Mouse (Mus musculus) right cerebral cortex, adult 2 months (tissue): ENCODE data around the gene Bmper.
A peak's percentile ranks its signal among the peaks of the same experiment; 100 is the strongest.

Experiments
- DNase-seq, 2 experiments: peaks; one replicate each; pipeline ENCODE4 v3.0.0; 2021 to 2022; ENCODE audit warnings: low spot score in 2 of 2

The Bmper gene

GRCm38 (mm10) chr9:23300376-23300775 lies 77.5 kb downstream of the Bmper start:
- no peak for DNase-seq

GRCm38 (mm10) chr9:23305681-23306080 lies 82.8 kb downstream of the Bmper start:
- DNase-seq = no peak

DNA sequence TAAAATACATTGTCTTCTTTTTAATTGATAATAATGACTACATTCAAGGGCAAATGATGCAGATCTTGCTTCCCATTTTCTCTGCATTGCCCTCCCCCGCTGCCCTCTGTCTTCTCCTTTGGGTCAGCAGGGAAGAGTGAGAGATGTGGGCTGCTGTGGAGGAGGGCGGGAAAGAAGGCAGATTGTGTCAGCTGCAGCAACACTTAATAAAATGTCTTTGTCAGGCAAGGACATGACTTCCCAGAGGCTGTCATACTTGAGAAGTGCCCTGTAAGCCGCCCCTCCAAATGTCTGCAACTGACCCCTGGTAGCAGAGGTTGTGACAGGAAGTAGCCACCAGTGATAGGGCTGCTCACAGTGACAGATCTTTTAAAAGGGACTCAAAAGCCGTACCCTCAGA lies 83.3 kb downstream of the Bmper start:
- DNase-seq = no peak

DNA sequence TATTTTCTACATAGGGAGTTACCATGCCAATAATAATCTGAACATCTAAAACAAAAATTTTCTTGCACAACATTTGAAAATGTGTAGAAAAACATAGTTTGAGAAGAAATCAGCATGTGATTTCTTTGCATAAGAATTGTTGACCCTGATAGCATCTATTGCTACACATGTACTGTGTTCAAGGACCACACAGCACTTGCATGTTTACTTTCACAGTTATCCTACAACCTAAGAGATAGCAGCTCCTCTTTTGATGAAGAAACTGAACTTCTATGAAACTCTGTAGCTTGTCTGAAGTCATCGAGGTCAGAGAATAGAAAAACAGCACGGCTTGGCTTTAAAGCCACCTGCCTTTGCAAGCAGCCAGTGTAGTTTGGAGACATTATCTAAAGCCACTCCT lies 85.0 kb downstream of the Bmper start:
- DNase-seq = no peak

- no peak for DNase-seq
Observed at GRCm38 (mm10) chr9:23310953-23311352, 88.1 kb downstream of the Bmper start.

- no peak for DNase-seq
Observed at GRCm38 (mm10) chr9:23311956-23312355, 89.1 kb downstream of the Bmper start.

DNA sequence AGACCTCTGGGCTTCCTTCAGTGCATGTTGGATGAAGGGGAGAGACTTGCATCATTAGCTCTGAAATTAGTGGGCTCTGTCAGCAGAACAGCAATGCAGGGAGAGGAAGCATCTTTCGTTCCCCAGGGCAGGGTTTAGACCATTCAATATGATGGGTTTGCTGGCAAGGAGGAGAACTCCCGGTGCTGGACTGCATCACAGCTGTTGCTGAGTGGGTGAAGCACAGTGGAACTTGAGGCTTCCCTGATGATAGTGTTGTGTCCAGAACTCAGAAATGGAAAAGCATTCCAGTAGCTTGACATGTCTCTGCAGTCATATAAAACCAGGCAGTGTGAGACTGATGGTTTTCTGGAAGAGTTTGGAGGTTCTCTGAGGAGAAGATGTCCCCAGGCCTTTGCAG lies 90.0 kb downstream of the Bmper start:
- no peak for DNase-seq

GRCm38 (mm10) chr9:23315631-23316330 lies 92.9 kb downstream of the Bmper start:
- no peak for DNase-seq

DNA sequence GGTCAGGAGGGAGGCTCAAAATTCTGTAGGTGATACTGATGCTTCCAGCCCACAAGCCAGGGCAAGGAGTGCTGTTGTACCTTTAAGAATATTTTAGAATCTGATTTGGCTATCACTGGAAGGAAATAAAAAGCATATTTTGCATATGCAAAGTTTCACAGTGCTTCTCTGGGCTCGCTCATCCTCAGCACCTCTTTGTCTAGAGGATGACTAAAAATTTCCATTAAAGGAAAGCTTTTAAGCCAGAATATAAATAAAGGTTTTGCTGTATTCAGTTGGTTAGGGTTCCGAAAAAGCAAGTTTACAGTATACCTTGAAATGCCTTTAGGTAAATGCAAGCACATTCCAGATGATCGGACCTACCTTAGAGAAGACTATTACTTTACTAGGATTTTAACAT lies 105.0 kb downstream of the Bmper start:
- no peak for DNase-seq

- DNase-seq = no peak
Observed at GRCm38 (mm10) chr9:23333041-23333622, 110.3 kb downstream of the Bmper start.

- no peak for DNase-seq
Observed at GRCm38 (mm10) chr9:23340551-23340950, 117.7 kb downstream of the Bmper start.

GRCm38 (mm10) chr9:23341246-23341645 lies 118.4 kb downstream of the Bmper start:
- no peak for DNase-seq

DNA sequence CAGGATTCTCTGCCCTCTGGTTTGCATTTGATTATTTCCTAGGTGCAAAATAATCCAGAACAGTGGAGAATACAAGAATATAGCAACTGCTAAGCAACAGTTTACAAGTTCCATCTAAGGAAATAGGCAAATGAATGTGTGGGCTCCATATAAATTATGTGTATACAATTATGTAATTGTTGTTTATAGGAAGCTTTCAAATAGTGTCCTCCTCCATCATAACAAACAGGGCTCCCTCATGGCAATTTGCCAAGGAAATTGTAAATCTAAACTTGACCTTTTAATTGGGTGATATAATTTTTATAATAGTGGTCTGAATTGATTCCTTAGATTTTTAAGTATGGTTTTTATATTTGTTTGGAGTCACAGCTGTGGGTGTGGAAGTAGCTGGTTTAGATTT lies 121.5 kb downstream of the Bmper start:
- no peak for DNase-seq

- DNase-seq = no peak
Observed at GRCm38 (mm10) chr9:23345093-23345844, 122.4 kb downstream of the Bmper start.

GRCm38 (mm10) chr9:23349603-23350002 lies 126.7 kb downstream of the Bmper start:
- DNase-seq = no peak

GRCm38 (mm10) chr9:23351400-23351799 lies 128.5 kb downstream of the Bmper start:
- DNase-seq = no peak

DNA sequence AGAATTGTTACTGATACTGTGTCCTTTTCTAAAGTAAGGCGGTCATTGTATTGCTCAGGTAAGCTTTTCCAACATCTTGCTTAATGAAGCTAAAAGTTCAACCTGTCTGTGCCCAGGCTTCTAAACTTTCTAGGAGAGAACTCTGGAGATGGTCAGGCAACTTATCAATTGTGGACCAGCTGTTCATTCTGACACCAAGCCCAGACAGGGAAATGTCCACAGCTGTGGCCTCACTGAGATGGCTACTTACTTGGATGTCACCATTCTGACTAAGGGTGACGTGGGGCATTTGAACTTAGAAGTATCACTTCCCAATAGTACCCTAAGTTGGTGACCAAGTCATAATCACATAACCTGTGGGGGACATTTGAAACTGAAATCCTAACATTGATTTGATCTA lies 129.5 kb downstream of the Bmper start:
- no peak for DNase-seq

GRCm38 (mm10) chr9:23354201-23354820 lies 131.4 kb downstream of the Bmper start:
- DNase-seq = peak in 1 of 2 experiments; percentile 8

DNA sequence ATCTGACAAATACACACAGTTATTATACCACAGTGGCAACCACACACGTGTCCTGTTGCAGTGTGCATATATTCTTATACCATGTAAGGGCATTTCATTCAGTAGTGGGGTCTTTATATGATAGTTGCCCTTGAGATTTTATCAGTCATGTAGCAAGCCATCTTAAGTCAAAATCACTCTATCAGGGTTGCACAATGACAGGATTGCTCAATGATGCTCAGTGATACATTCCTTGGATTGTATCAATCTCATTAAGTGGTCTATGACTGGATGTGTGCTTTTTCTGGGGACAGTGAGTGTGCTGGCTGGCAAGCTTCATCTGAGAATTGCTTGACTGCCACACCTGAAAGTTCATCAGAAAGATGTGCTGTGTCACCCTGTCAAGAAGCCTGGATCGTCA lies 135.2 kb downstream of the Bmper start:
- DNase-seq = no peak

DNA sequence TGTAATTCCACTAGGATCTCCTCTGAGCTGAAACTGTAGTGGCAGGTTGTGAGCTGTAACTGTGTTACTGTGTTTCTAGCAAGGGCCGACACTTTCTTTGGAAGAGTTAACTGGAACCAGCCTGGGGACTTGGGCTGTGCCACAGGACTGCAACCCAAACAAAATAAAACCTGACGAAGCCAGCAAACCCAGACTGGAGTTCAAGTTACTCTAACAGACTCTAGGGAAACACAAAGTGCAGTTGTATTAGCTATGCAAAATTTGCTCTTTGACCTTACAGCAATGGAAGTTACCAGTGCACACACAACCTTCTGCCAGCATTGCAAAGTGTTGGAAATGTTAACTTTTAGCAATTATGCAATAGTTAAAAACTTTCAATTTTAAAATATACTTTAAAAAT lies 140.3 kb downstream of the Bmper start:
- no peak for DNase-seq

DNA sequence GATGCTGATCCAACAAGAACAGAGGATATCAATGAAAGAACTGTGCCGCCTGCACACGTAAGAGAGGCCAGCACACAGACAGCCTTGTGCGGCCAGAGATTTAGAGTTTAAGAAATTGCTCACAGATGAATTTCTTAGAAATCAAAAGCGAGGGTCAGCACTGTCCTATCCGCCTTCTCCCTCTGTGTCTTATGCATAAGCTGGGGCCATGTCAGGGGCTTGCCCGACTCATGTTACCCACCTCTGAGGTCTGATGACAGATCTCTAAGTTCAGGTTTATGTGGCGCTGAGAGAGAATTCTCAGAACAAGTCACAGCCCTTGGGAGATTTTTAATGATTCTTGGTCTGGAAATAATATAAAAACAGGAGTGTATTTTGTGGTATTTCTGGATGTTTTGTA lies 140.7 kb downstream of the Bmper start:
- DNase-seq = no peak

- no peak for DNase-seq
Observed at GRCm38 (mm10) chr9:23364047-23364446, 141.2 kb downstream of the Bmper start.

- DNase-seq = no peak
Observed at GRCm38 (mm10) chr9:23368124-23368523, 145.2 kb downstream of the Bmper start.
